Mouse (Mus musculus): Measurements from ENCODE around the gene Foxc2. TPM values are rescaled to one million over a fixed set of nuclear protein-coding genes. Genes with fewer than 3 reads are reported as not detected.

Foxc2 gene
- polyA plus RNA-seq (2015; fragmentation: Illumina TruSeq; extraction: RNeasy Lipid Tissue Mini Kit (QIAGEN cat#74804); ENCODE audit: insufficient read depth, low read depth, low replicate concordance) = 0.39 TPM

DNA sequence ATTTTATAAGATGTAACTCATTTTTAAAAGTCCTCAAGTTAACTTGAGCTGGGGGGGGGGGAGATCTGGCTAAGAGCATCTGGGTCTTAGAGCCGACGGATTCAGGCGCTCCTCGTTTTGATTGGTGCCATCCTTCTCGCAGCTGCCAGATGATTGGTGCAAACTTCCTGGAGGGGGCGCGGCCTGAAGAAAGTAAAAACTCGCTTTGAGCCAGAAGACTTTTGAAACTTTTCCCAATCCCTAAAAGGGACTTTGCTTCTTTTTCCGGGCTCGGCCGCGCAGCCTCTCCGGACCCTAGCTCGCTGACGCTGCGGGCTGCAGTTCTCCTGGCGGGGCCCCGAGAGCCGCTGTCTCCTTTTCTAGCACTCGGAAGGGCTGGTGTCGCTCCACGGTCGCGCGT, at the start of gene Foxc2:
Gene Foxc2, plus strand, starts transcription at position 224 of the 400 bp plus-strand sequence.

GRCm38 (mm10) chr8:121084210-121084951, 31.6 kb upstream of the Foxc2 start, which contains the start of gene Foxf1:
TSS of gene Foxf1 (plus strand) at chr8:121084386.

GRCm38 (mm10) chr8:121107668-121108656, 8.0 kb upstream of the Foxc2 start, which contains the start of gene Mthfsd:
TSS of gene Mthfsd (minus strand) at chr8:121108392.

DNA sequence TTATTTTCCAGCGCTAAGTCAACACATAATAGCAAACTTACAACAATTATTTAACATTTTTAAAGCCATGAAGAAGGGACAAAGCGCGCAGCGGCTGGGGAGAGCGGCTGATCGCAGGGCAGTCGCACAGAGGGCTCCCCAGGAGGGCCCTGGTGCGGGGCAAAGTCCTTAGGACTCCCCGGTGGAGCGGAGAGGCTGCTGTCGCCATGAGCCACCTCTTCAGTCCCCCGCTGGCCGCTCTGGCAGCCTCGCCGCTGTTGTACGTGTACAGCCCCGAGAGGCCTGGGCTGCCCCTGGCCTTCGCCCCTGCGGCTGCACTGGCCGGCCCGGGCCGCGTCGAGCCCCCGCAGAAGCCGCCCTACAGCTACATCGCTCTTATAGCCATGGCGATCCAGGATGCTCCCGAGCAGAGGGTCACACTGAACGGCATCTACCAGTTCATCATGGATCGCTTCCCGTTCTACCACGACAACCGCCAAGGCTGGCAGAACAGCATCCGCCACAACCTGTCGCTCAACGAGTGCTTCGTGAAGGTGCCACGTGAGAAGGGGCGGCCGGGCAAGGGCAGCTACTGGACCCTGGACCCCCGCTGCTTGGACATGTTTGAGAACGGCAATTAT, 11.9 kb downstream of the Foxc2 start, which contains the start of gene Foxl1:
Gene Foxl1, plus strand, starts transcription at position 185 of the 620 bp plus-strand sequence.

Other genes starting within 250 kb of the Foxc2 start
- 4.0 TPM for gene Foxf1, start 31.8 kb upstream of the Foxc2 start, polyA plus RNA-seq (2015; fragmentation: Illumina TruSeq; extraction: RNeasy Lipid Tissue Mini Kit (QIAGEN cat#74804); ENCODE audit: insufficient read depth, low read depth, low replicate concordance)
- gene Mthfsd, start 7.8 kb upstream of the Foxc2 start, polyA plus RNA-seq (2015; fragmentation: Illumina TruSeq; extraction: RNeasy Lipid Tissue Mini Kit (QIAGEN cat#74804); ENCODE audit: insufficient read depth, low read depth, low replicate concordance) = 11.4 TPM
- not detected for gene Foxl1, start 11.8 kb downstream of the Foxc2 start, polyA plus RNA-seq (2015; fragmentation: Illumina TruSeq; extraction: RNeasy Lipid Tissue Mini Kit (QIAGEN cat#74804); ENCODE audit: insufficient read depth, low read depth, low replicate concordance)

All from pancreas, adult 10 weeks (tissue).